Mouse (Mus musculus): ENCODE measurements at regions not wholly inside any gene's neighbourhood (a gene's known extent, or its start where the extent isn't known, plus 50 kb on each side); places are given as distances from the start of the nearest gene placed in this dataset.

GRCm38 (mm10) chr11:71429739-71430138 lies 199.2 kb upstream of the Nlrp1b start:
- TF ChIP-seq POLR2A (IDR thresholded peaks at IDR 0.05; ENCODE audit: extremely low read depth, insufficient read depth, low read length) = no peak
- TF ChIP-seq CTCF (IDR thresholded peaks at IDR 0.05; ENCODE audit: low read depth, low read length) = no peak

DNA sequence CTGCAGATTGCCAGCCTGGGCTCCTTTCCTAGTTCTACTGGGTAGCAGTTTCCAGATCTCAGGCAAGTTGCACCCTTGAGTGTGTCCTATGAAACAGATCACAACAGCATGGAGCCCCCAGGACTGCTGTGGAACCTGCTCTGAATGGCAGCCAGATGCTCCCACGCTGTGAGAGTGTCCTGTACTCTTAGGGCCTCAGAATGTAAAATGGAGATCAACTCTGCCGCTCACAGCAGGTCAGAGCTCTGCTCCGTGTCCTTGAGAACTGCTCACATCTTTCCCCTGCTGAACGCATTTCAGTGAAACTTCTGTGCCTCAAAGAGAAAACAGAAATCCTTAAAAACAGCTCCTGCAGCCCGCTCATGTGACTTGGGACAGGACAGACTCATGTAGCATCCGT lies 203.7 kb upstream of the Nlrp1b start:
- no peaks in the 10 kb centered on the region for H3K4me1 ChIP-seq (ENCODE audit: control insufficient read depth, insufficient read depth, low read length)
- no peak overlapping the region for H3K9ac ChIP-seq (ENCODE audit: low read depth, low read length)
- WGBS = 65% methylated on average over 6 of the region's 6 CpGs
- no peaks in the 10 kb centered on the region for H3K36me3 ChIP-seq (ENCODE audit: control insufficient read depth, insufficient read depth, low read length)
- H3K4me3 ChIP-seq (ENCODE audit: insufficient read depth, low read depth, low read length) = no peak overlapping the region
- no peaks in the 10 kb centered on the region for H3K27me3 ChIP-seq (ENCODE audit: control insufficient read depth, insufficient read depth, low read length)
- DNase-seq (ENCODE audit: extremely low read depth, low read depth, low spot score) = no peak
- H3K27ac ChIP-seq (replicated peaks; ENCODE audit: insufficient read depth, low read depth, low read length) = no peak overlapping the region
- TF ChIP-seq POLR2A (IDR thresholded peaks at IDR 0.05; ENCODE audit: extremely low read depth, insufficient read depth, low read length) (no peak), CTCF (IDR thresholded peaks at IDR 0.05; ENCODE audit: low read depth, low read length) (no peak)
- no peaks in the 10 kb centered on the region for H3K79me2 ChIP-seq (ENCODE audit: control insufficient read depth, insufficient read depth, low read length)

More at GRCm38 (mm10) chr11:71429739-71430138, 199.2 kb upstream of the Nlrp1b start:
- Histone ChIP-seq H3K27ac (replicated peaks; ENCODE audit: insufficient read depth, low read depth, low read length) (no peak overlapping the region), H3K79me2 (ENCODE audit: control insufficient read depth, insufficient read depth, low read length) (no peaks in the 10 kb centered on the region), H3K36me3 (ENCODE audit: control insufficient read depth, insufficient read depth, low read length) (no peaks in the 10 kb centered on the region), H3K27me3 (ENCODE audit: control insufficient read depth, insufficient read depth, low read length) (no peaks in the 10 kb centered on the region), H3K9ac (ENCODE audit: low read depth, low read length) (no peak overlapping the region), H3K4me3 (ENCODE audit: insufficient read depth, low read depth, low read length) (no peak overlapping the region), H3K4me1 (ENCODE audit: control insufficient read depth, insufficient read depth, low read length) (no peaks in the 10 kb centered on the region)
- 88% methylated on average over 22 of the region's 22 CpGs for WGBS
- no peak for DNase-seq (ENCODE audit: extremely low read depth, low read depth, low spot score)

- no peaks in the 10 kb centered on the region for H3K36me3 ChIP-seq (ENCODE audit: control insufficient read depth, insufficient read depth, low read length)
- H3K4me3 ChIP-seq (ENCODE audit: insufficient read depth, low read depth, low read length) = no peak overlapping the region
- H3K27ac ChIP-seq (replicated peaks; ENCODE audit: insufficient read depth, low read depth, low read length) = no peak overlapping the region
- WGBS = 82% methylated on average over 5 of the region's 5 CpGs
- TF ChIP-seq CTCF (IDR thresholded peaks at IDR 0.05; ENCODE audit: low read depth, low read length) = no peak
- TF ChIP-seq POLR2A (IDR thresholded peaks at IDR 0.05; ENCODE audit: extremely low read depth, insufficient read depth, low read length) = no peak
- no peak overlapping the region for H3K9ac ChIP-seq (ENCODE audit: low read depth, low read length)
- no peaks in the 10 kb centered on the region for H3K4me1 ChIP-seq (ENCODE audit: control insufficient read depth, insufficient read depth, low read length)
- no peaks in the 10 kb centered on the region for H3K27me3 ChIP-seq (ENCODE audit: control insufficient read depth, insufficient read depth, low read length)
- no peaks in the 10 kb centered on the region for H3K79me2 ChIP-seq (ENCODE audit: control insufficient read depth, insufficient read depth, low read length)
- DNase-seq (ENCODE audit: extremely low read depth, low read depth, low spot score) = no peak
These were observed 204.4 kb upstream of the Nlrp1b start for GRCm38 (mm10) chr11:71434886-71435285.

GRCm38 (mm10) chr11:71435745-71436144 lies 205.2 kb upstream of the Nlrp1b start:
- TF ChIP-seq POLR2A (IDR thresholded peaks at IDR 0.05; ENCODE audit: extremely low read depth, insufficient read depth, low read length) (no peak), CTCF (IDR thresholded peaks at IDR 0.05; ENCODE audit: low read depth, low read length) (no peak)

DNA sequence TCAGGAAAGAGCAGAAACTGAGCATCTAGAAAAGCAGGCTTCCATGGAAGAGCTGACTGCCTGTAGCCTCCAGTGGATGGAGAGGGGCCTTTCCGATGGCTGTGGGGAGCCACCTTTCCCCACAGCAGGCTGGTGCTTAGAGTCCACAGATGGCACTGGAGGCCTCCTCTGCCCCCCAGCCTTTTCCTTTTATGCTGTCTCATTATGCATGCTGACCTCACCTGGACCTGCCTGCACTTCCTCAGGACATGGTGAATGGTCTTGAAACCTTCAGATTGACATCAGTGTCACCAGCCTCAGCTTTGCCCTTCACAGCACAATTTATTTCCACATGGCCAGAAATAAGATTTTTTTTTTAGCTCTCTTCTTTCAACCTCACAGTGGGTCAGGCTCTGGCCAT lies 205.8 kb upstream of the Nlrp1b start:
- no peak for DNase-seq (ENCODE audit: extremely low read depth, low read depth, low spot score)
- 77% methylated on average over 1 of the region's 1 CpGs for WGBS
- H3K9ac ChIP-seq (ENCODE audit: low read depth, low read length) = no peak overlapping the region
- H3K4me3 ChIP-seq (ENCODE audit: insufficient read depth, low read depth, low read length) = no peak overlapping the region
- no peak for TF ChIP-seq POLR2A (IDR thresholded peaks at IDR 0.05; ENCODE audit: extremely low read depth, insufficient read depth, low read length)
- no peak for TF ChIP-seq CTCF (IDR thresholded peaks at IDR 0.05; ENCODE audit: low read depth, low read length)
- H3K27me3 ChIP-seq (ENCODE audit: control insufficient read depth, insufficient read depth, low read length) = no peaks in the 10 kb centered on the region
- H3K79me2 ChIP-seq (ENCODE audit: control insufficient read depth, insufficient read depth, low read length) = no peaks in the 10 kb centered on the region
- H3K27ac ChIP-seq (replicated peaks; ENCODE audit: insufficient read depth, low read depth, low read length) = no peak overlapping the region
- no peaks in the 10 kb centered on the region for H3K36me3 ChIP-seq (ENCODE audit: control insufficient read depth, insufficient read depth, low read length)
- no peaks in the 10 kb centered on the region for H3K4me1 ChIP-seq (ENCODE audit: control insufficient read depth, insufficient read depth, low read length)

More at GRCm38 (mm10) chr11:71435745-71436144, 205.2 kb upstream of the Nlrp1b start:
- H3K9ac ChIP-seq (ENCODE audit: low read depth, low read length) = no peak overlapping the region
- H3K4me1 ChIP-seq (ENCODE audit: control insufficient read depth, insufficient read depth, low read length) = no peaks in the 10 kb centered on the region
- H3K36me3 ChIP-seq (ENCODE audit: control insufficient read depth, insufficient read depth, low read length) = no peaks in the 10 kb centered on the region
- 50% methylated on average over 8 of the region's 8 CpGs for WGBS
- no peak overlapping the region for H3K27ac ChIP-seq (replicated peaks; ENCODE audit: insufficient read depth, low read depth, low read length)
- no peak overlapping the region for H3K4me3 ChIP-seq (ENCODE audit: insufficient read depth, low read depth, low read length)
- DNase-seq (ENCODE audit: extremely low read depth, low read depth, low spot score) = no peak
- H3K27me3 ChIP-seq (ENCODE audit: control insufficient read depth, insufficient read depth, low read length) = no peaks in the 10 kb centered on the region
- no peaks in the 10 kb centered on the region for H3K79me2 ChIP-seq (ENCODE audit: control insufficient read depth, insufficient read depth, low read length)

- H3K4me3 ChIP-seq (ENCODE audit: insufficient read depth, low read depth, low read length) = no peak overlapping the region
- H3K79me2 ChIP-seq (ENCODE audit: control insufficient read depth, insufficient read depth, low read length) = no peaks in the 10 kb centered on the region
- no peak overlapping the region for H3K27ac ChIP-seq (replicated peaks; ENCODE audit: insufficient read depth, low read depth, low read length)
- WGBS = 74% methylated on average over 2 of the region's 2 CpGs
- TF ChIP-seq CTCF (IDR thresholded peaks at IDR 0.05; ENCODE audit: low read depth, low read length) (no peak), POLR2A (IDR thresholded peaks at IDR 0.05; ENCODE audit: extremely low read depth, insufficient read depth, low read length) (no peak)
- no peaks in the 10 kb centered on the region for H3K36me3 ChIP-seq (ENCODE audit: control insufficient read depth, insufficient read depth, low read length)
- no peaks in the 10 kb centered on the region for H3K4me1 ChIP-seq (ENCODE audit: control insufficient read depth, insufficient read depth, low read length)
- no peak overlapping the region for H3K9ac ChIP-seq (ENCODE audit: low read depth, low read length)
- H3K27me3 ChIP-seq (ENCODE audit: control insufficient read depth, insufficient read depth, low read length) = no peaks in the 10 kb centered on the region
- no peak for DNase-seq (ENCODE audit: extremely low read depth, low read depth, low spot score)
These were observed 206.3 kb upstream of the Nlrp1b start for GRCm38 (mm10) chr11:71436801-71437200.

Measured in liver, adult 2 months (tissue).